Mouse (Mus musculus) stomach, embryonic 16.5 days (tissue): ENCODE data around the gene Sorcs2. TPM values are rescaled to one million over a fixed set of nuclear protein-coding genes. Genes with fewer than 3 reads are reported as not detected.

ENCODE experiments used
- ATAC-seq: fragments of 200-750 bp; cut with Nextera tagmentation; 2 replicates; pipeline ENCODE4 v1.8.0; 2017; ENCODE audit warnings: moderate number of reproducible peaks, moderate TSS enrichment; ENCODE audit not compliant: insufficient read depth, low FRiP score
- H3K27ac ChIP-seq: fragments of 300-500 bp; sonication (generic); 2 replicates; pipeline ENCODE4 v1.5.1; 2014; ENCODE audit warnings: low read length
- H3K27me3 ChIP-seq: fragments of 300-500 bp; sonication (generic); 2 replicates; pipeline ENCODE4 v1.6.1; 2014; ENCODE audit warnings: low read length, control low read depth, mixed read lengths; ENCODE audit not compliant: control insufficient read depth, insufficient read depth
- H3K36me3 ChIP-seq: fragments of 300-500 bp; sonication (generic); 2 replicates; pipeline ENCODE4 v1.6.1; 2014; ENCODE audit warnings: low read length; ENCODE audit not compliant: control insufficient read depth, insufficient read depth
- H3K4me1 ChIP-seq: fragments of 300-500 bp; sonication (generic); 2 replicates; pipeline ENCODE4 v1.6.1; 2014; ENCODE audit warnings: low read length, control low read depth, mixed read lengths; ENCODE audit not compliant: control insufficient read depth, insufficient read depth
- H3K4me2 ChIP-seq: fragments of 300-500 bp; sonication (generic); 2 replicates; pipeline ENCODE4 v1.6.1; 2014; ENCODE audit warnings: low read depth, low read length, mixed read lengths
- H3K4me3 ChIP-seq: fragments of 300-500 bp; sonication (generic); replicated peaks from 2 replicates; pipeline ENCODE4 v1.5.1; 2014; ENCODE audit warnings: mild to moderate bottlenecking, low read length
- H3K9ac ChIP-seq: fragments of 300-500 bp; sonication (generic); 2 replicates; pipeline ENCODE4 v1.6.1; 2014; ENCODE audit warnings: low read length
- H3K9me3 ChIP-seq: fragments of 300-500 bp; sonication (generic); replicated peaks from 2 replicates; pipeline ENCODE4 v1.6.1; 2016; ENCODE audit warnings: low read length, control low read depth; ENCODE audit not compliant: control insufficient read depth
- WGBS: fragments of 180-500 bp; shearing (Covaris S2); extraction: QIAGEN DNeasy Blood & Tissue Kit; methylation state at CpG from one replicate; pipeline ENCODE4 v1.1.7; 2014; 5-methylcytosine and 5-hydroxymethylcytosine counted together
- polyA plus RNA-seq: library from polyadenylated mRNA; unstranded; fragments of >200 nt; fragmentation: Nextera tagmentation; extraction: Ambion mirVana; gene quantifications from 2 replicates; pipeline ENCODE4 v1.2.1, GENCODE M21; 2015

Sorcs2 gene
- polyA plus RNA-seq, 1 experiment from 2014 or later = 11.8 TPM

DNA sequence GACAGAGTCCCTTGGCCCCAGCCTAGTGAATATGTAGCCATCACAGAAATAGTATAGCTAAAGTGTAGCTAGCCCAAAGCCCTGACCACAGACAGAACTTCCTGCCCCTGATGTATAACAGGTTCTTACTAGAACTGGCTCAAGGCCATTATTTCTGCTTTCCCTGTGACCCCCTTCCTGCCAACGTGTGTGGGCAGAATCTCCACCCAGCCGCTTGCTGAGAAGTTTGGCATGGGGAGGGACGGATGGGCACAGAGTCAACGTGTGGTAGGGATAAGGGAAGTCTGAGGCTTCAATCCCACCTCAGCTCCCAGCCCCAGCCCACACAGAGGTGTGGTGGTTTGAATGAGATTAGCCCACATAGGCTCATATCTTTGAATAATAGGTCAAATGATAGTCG lies 26.2 kb downstream of the Sorcs2 start:
- no peaks in the 10 kb centered on the region for H3K9me3 ChIP-seq
- H3K4me2 ChIP-seq = no peak overlapping the region
- ATAC-seq = no peak
- no peak overlapping the region for H3K4me3 ChIP-seq
- H3K9ac ChIP-seq = no peak overlapping the region
- H3K36me3 ChIP-seq = no peaks in the 10 kb centered on the region
- 51% methylated on average over 5 of the region's 5 CpGs for WGBS
- peaks cover 63% of the 10 kb centered on the region for H3K4me1 ChIP-seq
- H3K27me3 ChIP-seq = no peaks in the 10 kb centered on the region
- H3K27ac ChIP-seq = no peak overlapping the region

- no peaks in the 10 kb centered on the region for H3K9me3 ChIP-seq
- H3K27me3 ChIP-seq = no peaks in the 10 kb centered on the region
- 59% methylated on average over 1 of the region's 1 CpGs for WGBS
- H3K4me1 ChIP-seq = peaks cover 47% of the 10 kb centered on the region
- no peak overlapping the region for H3K27ac ChIP-seq
- ATAC-seq = no peak
- H3K4me2 ChIP-seq = no peak overlapping the region
- H3K36me3 ChIP-seq = no peaks in the 10 kb centered on the region
- no peak overlapping the region for H3K4me3 ChIP-seq
- H3K9ac ChIP-seq = no peak overlapping the region
These were observed 28.7 kb downstream of the Sorcs2 start for GRCm38 (mm10) chr5:36369261-36369684.

DNA sequence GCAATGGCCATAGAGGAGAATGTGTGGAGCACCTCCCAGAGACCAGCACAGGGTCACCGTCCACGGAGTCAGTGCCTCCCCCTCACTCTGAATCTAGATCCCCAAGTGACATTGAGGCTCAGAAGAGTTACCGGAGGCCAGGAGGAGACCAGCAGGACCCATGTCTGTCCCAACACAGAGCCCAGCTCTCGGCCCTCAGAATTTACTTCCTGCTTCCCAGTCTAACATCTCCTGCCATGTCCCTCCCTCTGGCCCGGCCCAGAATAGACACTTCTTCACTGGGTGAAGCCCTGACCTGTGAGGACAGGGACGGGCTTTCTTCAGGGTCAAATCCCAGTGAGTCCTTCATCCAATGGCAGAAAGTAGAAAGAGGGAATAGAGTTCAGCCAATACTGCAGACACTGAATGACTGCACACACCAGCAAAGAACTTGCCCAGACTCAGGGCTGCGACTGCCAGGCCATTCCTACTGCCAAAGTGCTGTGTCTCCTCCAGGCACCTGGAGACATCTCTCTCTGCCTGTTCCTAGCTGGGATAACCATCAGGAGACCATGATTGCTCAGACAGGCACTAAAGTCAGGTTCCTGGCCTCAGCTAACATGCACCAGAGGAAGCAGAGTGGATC lies 29.3 kb downstream of the Sorcs2 start:
- no peak overlapping the region for H3K4me2 ChIP-seq
- no peak overlapping the region for H3K9ac ChIP-seq
- H3K27ac ChIP-seq = no peak overlapping the region
- no peak overlapping the region for H3K4me3 ChIP-seq
- peaks cover 41% of the 10 kb centered on the region for H3K4me1 ChIP-seq
- no peaks in the 10 kb centered on the region for H3K9me3 ChIP-seq
- H3K27me3 ChIP-seq = no peaks in the 10 kb centered on the region
- H3K36me3 ChIP-seq = no peaks in the 10 kb centered on the region
- no peak for ATAC-seq
- 69% methylated on average over 7 of the region's 7 CpGs for WGBS

GRCm38 (mm10) chr5:36367911-36368310 lies 30.0 kb downstream of the Sorcs2 start:
- Histone ChIP-seq H3K4me3 (no peak overlapping the region), H3K4me1 (peaks cover 36% of the 10 kb centered on the region), H3K9ac (no peak overlapping the region), H3K27ac (peak overlapping the region; percentile 23; the same call in 1 of the 2 replicates), H3K36me3 (no peaks in the 10 kb centered on the region), H3K9me3 (no peaks in the 10 kb centered on the region), H3K4me2 (no peak overlapping the region), H3K27me3 (no peaks in the 10 kb centered on the region)
- 73% methylated on average over 6 of the region's 6 CpGs for WGBS
- ATAC-seq = no peak

- no peak for ATAC-seq
- no peak overlapping the region for H3K9ac ChIP-seq
- peaks cover 29% of the 10 kb centered on the region for H3K4me1 ChIP-seq
- H3K9me3 ChIP-seq = no peaks in the 10 kb centered on the region
- no peak overlapping the region for H3K4me2 ChIP-seq
- 67% methylated on average over 3 of the region's 3 CpGs for WGBS
- no peaks in the 10 kb centered on the region for H3K36me3 ChIP-seq
- H3K4me3 ChIP-seq = no peak overlapping the region
- H3K27ac ChIP-seq = peak overlapping the region; percentile 23
- no peaks in the 10 kb centered on the region for H3K27me3 ChIP-seq
These were observed 30.7 kb downstream of the Sorcs2 start for GRCm38 (mm10) chr5:36367181-36367610.

GRCm38 (mm10) chr5:36361749-36362148 lies 36.2 kb downstream of the Sorcs2 start:
- Histone ChIP-seq H3K27ac (no peak overlapping the region), H3K4me1 (peaks cover 18% of the 10 kb centered on the region), H3K27me3 (no peaks in the 10 kb centered on the region), H3K36me3 (no peaks in the 10 kb centered on the region), H3K4me2 (no peak overlapping the region), H3K4me3 (no peak overlapping the region), H3K9ac (no peak overlapping the region), H3K9me3 (no peaks in the 10 kb centered on the region)
- ATAC-seq = no peak
- WGBS = 72% methylated on average over 7 of the region's 7 CpGs

DNA sequence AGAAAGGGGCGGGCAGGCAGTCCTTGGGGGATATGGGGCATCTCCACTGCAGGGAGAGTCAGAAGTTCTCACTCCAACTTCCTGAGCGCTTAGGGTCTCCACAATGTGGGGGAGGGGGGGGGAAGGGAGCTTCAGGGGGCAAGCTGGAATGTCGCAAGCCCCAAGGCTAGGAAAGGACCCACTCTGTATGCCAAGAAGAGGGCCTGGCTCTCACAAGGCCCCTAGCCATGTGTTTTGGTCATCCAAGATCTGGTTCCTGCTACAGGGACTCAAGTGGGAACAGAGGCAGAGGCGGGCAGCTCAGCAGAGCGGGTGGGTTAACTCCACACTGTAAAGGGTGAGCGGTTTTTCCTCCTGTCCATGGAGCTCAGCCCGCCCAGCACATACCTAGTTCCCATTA lies 37.6 kb downstream of the Sorcs2 start:
- no peak overlapping the region for H3K9ac ChIP-seq
- H3K27me3 ChIP-seq = no peaks in the 10 kb centered on the region
- peaks cover 15% of the 10 kb centered on the region for H3K4me1 ChIP-seq
- H3K9me3 ChIP-seq = no peaks in the 10 kb centered on the region
- WGBS = 73% methylated on average over 7 of the region's 7 CpGs
- no peak overlapping the region for H3K4me2 ChIP-seq
- H3K4me3 ChIP-seq = no peak overlapping the region
- no peaks in the 10 kb centered on the region for H3K36me3 ChIP-seq
- no peak overlapping the region for H3K27ac ChIP-seq
- no peak for ATAC-seq

DNA sequence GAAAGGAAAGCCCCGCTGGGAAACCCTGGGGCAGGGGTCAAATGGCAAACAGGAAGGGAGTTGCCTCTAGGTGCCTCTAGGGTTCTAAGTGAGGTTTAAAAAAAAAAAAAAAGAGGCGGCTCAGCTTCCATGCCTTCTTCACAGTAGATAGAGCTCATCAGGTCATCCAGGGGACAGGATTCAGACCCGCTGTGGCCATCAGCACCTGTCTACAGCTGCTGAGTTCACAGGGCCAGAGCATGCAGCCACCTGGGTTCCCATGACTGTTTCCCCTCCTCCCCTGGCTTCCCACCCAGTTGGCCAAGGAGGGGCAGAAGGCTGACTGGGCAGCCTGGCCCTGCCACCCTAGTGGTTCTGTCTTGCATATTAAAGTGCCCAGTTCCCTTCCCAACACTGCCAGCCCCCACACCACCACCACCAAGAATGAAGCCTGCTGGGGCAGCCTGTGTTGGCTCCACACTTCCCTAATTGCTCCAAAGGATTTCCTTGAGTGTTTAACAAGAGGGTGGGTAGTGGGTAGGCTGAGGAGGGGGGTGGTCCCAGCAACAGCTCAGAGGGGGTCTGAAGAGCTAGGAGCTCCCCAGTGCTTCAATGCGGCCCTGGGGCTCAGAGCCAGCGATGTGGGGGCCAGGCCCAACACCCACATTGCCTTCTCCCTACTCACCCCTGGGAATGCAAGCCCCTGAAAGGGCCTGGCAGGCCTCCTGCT lies 38.2 kb downstream of the Sorcs2 start:
- Histone ChIP-seq H3K4me1 (peaks cover 15% of the 10 kb centered on the region), H3K27me3 (no peaks in the 10 kb centered on the region), H3K4me2 (no peak overlapping the region), H3K9me3 (no peaks in the 10 kb centered on the region), H3K4me3 (no peak overlapping the region), H3K36me3 (no peaks in the 10 kb centered on the region), H3K27ac (no peak overlapping the region), H3K9ac (no peak overlapping the region)
- no peak; the same call in 1 of the 2 replicates for ATAC-seq
- WGBS = 61% methylated on average over 5 of the region's 5 CpGs

DNA sequence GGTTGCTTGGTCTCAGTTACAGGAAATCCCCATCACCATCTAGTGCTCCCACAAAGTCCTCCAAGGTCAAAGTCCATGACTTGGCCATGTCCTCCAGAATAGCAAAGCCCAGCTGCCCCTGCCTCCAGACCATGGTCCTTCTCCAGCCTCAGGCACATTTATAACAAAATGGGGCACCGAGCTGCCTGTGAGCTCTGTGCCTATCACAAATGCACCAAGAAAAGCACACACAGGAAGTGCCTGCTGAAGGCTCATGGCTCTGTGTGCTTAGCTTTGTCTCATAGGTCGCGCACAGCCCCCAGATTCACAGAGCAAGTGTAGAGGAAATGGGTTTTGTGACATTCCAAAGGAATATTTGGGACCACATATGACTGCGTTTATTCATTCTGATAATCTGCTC lies 39.8 kb downstream of the Sorcs2 start:
- Histone ChIP-seq H3K4me2 (no peak overlapping the region), H3K9me3 (no peaks in the 10 kb centered on the region), H3K9ac (no peak overlapping the region), H3K4me1 (peaks cover 24% of the 10 kb centered on the region), H3K4me3 (no peak overlapping the region), H3K27ac (no peak overlapping the region), H3K27me3 (no peaks in the 10 kb centered on the region), H3K36me3 (no peaks in the 10 kb centered on the region)
- ATAC-seq = no peak
- 58% methylated on average over 4 of the region's 4 CpGs for WGBS
